Mouse (Mus musculus) bone marrow macrophage, adult 2 months (primary cell): Measurements from ENCODE around the gene Car4. TPM values are rescaled to one million over a fixed set of nuclear protein-coding genes. Genes with fewer than 3 reads are reported as not detected.

Experiments
- H3K27ac ChIP-seq: 2 replicates; pipeline ENCODE4 v1.5.1; 2012; ENCODE audit warnings: low read depth, low read length; ENCODE audit not compliant: insufficient read depth
- H3K4me1 ChIP-seq: 2 replicates; pipeline ENCODE4 v1.6.1; 2012; ENCODE audit warnings: low read length; ENCODE audit not compliant: control insufficient read depth, insufficient read depth
- H3K4me3 ChIP-seq: 2 replicates; pipeline ENCODE4 v1.5.1; 2012; ENCODE audit warnings: mild to moderate bottlenecking, low read length, moderate library complexity; ENCODE audit not compliant: insufficient read depth
- CTCF ChIP-seq: IDR thresholded peaks from 2 replicates; pipeline ENCODE4 v1.5.1; 2012; ENCODE audit warnings: low read depth, mild to moderate bottlenecking, low read length, moderate library complexity
- POLR2A ChIP-seq: IDR thresholded peaks from 2 replicates; pipeline ENCODE4 v1.6.1; 2012; ENCODE audit warnings: mild to moderate bottlenecking, low read depth, low read length, borderline replicate concordance
- polyA plus RNA-seq: library from polyadenylated mRNA; stranded (reverse); fragments of >200 nt; gene quantifications from 2 replicates; pipeline ENCODE4 v1.2.4, GENCODE M21; 2012; ENCODE audit not compliant: missing spikeins, insufficient read depth, insufficient read length

The Car4 gene
- polyA plus RNA-seq, 1 experiment, result not detected

DNA sequence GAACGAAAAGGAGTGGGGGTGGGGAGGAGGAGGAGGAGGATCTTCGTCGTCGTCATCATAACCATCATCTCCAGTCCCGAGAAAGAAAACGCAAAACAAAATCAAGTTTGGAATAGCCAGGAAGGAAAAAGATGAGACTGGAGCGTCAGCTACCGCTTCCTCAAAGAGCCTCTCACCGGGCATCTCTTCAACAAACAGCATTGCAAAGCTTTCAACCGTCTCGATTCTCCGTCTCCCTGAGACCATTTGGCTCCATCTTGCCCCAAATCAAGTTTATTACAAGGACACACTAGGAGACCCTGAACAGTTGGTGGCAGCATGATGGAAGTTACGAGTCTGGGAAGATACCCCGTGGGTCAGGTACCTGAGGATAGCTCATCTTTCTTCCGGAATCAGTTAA lies 415 bp upstream of the Car4 start:
- H3K27ac ChIP-seq, result no peak overlapping the region
- TF ChIP-seq POLR2A (no peak), CTCF (no peak)
- H3K4me1 ChIP-seq, result no peaks in the 10 kb centered on the region
- no peak overlapping the region for H3K4me3 ChIP-seq

DNA sequence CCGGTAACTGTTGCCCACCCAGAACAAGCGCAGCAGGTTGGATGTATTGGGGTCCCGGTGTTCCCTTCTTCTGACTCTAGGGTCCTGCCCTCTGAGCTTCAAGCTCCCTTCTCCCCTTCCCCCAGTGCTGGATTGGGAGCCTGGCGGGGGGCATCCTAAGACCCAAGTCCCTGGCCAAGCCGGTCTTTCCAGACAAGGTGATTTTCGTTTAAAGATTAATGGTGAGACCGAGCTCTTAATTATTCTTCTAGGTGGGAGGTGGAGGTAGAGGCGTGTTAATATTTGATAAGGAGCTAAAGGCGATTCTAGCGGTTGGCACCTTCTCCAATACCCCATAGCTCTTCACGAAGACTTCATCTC lies 665 bp downstream of the Car4 start:
- Histone ChIP-seq H3K4me3 (no peak overlapping the region), H3K27ac (no peak overlapping the region), H3K4me1 (no peaks in the 10 kb centered on the region)
- no peak for TF ChIP-seq POLR2A
- TF ChIP-seq CTCF, result no peak

DNA sequence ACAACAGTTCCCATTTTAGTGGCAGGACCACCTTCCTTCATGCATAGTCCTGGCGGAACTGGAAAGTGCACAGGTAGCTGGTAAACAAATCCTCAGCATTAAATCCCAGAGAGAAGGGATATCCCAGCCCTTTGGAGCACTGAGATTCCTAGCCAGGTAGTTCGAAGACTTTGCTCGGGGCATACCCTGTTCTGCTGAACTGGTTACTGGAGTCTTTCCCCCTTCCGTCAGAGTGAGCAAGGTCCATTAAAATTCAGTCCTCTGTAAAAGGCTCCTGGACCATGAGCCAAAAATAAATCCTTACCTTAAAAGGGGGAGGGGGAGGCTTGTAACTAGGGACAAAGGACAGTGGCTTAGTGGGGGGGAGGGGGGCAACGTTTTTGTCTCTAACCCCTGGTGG lies 1.6 kb downstream of the Car4 start:
- H3K4me3 ChIP-seq, result no peak overlapping the region
- no peak overlapping the region for H3K27ac ChIP-seq
- TF ChIP-seq POLR2A (no peak), CTCF (no peak)
- H3K4me1 ChIP-seq, result no peaks in the 10 kb centered on the region

DNA sequence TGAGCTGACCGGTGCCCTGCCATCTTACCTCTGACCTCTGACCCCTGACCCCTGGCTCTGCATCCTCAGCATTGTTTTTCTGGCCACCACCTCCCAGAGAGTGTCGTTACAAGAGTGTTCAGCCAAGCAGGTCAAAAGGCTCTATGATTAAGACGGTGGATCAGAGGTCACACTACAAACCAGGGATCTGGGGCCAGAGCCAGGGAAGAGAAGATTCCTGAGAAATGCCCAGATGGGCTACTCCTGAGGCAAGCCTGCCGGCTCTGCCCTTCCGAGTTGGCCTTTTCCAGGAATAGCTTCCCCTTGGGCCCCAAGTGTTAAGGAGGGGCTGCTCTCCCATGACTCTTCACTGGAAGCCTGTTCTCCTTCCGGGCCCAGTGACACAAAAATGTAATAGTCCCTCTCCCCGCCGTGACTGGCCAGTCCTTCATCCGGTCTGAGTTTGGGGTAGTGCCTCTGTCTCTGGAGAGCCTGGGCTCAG lies 2.2 kb downstream of the Car4 start:
- Histone ChIP-seq H3K27ac (no peak overlapping the region), H3K4me1 (no peaks in the 10 kb centered on the region), H3K4me3 (no peak overlapping the region)
- TF ChIP-seq POLR2A, result no peak
- TF ChIP-seq CTCF, result no peak

DNA sequence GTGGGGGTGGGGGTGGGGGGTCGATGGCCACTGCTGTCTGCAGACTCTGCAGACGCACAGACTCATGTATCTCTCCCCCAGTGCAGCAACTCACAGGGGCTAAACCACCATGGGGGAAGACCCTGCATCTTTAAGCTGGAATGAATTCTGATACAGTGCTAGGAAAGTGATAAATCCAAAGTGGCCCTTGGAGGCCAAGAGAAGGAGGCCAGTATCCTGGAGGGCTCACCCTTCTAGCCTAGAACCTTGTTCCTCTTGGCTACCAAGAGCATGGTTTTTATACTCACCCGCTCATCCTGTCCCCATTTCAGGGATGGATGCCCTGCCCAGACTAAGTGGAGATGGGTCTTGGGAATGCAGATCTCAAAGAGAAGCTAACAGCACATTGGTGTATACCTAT lies 2.7 kb downstream of the Car4 start:
- no peak overlapping the region for H3K4me3 ChIP-seq
- TF ChIP-seq POLR2A, result no peak
- no peak for TF ChIP-seq CTCF
- no peak overlapping the region for H3K27ac ChIP-seq
- no peaks in the 10 kb centered on the region for H3K4me1 ChIP-seq

DNA sequence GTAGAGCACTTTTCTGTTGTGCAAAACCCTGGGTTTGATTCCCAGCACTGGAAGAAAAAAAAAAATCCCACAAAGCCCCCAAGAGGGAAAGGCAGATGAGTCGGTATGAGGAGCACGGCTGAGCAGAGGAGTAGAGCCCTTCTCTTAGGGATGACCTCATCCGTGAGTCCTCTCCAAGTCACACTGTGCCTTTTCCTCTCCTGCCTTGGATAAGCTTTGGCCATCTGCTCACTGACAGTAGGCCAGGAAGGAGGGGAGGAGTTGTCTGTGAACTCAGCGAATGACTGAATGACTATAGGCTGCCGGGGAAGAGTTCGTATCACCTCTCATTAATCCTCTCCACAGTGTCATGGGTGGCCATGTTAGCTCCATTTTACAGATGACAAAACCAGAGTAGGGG lies 3.2 kb downstream of the Car4 start:
- H3K4me1 ChIP-seq, result no peaks in the 10 kb centered on the region
- H3K27ac ChIP-seq, result no peak overlapping the region
- H3K4me3 ChIP-seq, result no peak overlapping the region
- TF ChIP-seq POLR2A, result no peak

DNA sequence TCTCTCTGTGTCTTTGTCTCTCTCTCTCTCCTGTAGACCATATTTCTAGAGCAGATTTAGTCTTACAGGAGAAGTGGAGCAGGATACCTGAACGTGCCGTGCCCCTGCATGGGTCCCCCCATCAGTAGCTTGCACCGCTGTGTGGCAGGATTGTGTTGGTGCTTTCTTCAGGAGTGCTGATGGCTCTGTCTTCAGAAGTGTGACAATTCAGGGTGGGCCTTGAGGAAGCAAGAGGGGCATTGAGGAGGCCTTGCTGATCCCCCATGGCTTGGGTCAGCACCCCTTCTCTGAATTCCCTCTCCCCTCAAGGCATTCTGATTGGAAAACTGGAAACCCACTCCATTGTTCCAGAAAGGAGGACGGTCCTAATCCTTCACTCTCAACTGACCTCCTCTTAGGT lies 4.0 kb downstream of the Car4 start:
- Histone ChIP-seq H3K4me1 (no peaks in the 10 kb centered on the region), H3K27ac (no peak overlapping the region), H3K4me3 (no peak overlapping the region)
- TF ChIP-seq POLR2A (no peak), CTCF (no peak)

DNA sequence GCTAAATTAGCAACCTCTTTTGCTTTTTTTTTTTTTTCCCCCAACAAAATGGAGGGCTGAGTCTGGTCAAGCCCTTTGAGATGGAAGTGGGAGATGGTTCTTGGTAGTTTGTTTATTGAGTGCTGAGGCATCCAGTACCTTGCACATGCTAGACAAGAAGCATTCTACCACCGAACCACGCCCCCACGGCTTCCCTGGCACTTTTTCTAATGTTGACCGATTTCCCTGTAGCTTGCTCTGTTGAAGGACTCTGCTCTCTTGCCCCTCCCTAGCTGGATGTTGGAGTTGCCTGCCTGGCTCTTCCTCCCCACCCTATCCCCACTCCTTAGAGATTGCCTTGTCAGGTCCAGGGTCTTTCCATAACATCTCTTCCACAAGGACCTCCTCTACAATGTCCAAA lies 5.0 kb downstream of the Car4 start:
- TF ChIP-seq POLR2A (no peak), CTCF (no peak)
- Histone ChIP-seq H3K4me3 (no peak overlapping the region), H3K4me1 (no peaks in the 10 kb centered on the region; the same call in 1 of the 2 replicates), H3K27ac (no peak overlapping the region)

DNA sequence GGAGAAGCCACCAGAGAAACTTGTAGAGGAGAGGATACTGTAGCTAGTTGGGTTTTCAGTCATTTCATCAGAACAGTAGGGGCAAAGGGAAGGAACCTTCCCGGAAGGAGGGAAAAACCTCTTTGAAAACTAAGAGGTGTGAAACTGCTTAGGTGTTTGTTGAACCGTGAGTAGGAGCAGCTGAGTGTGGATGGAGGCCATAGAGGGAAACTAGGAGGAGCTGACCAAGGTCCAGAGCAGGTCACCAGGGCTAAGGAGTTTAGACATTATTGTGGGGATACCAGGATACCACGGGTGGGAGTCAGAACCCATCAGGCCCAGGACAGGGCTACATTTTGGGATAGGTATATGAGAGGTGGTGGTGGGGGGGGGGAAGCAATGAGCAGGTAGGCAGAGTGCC lies 6.0 kb downstream of the Car4 start:
- TF ChIP-seq CTCF (no peak), POLR2A (no peak)
- H3K4me1 ChIP-seq, result no peaks in the 10 kb centered on the region; the same call in 1 of the 2 replicates
- H3K27ac ChIP-seq, result no peak overlapping the region
- H3K4me3 ChIP-seq, result no peak overlapping the region

DNA sequence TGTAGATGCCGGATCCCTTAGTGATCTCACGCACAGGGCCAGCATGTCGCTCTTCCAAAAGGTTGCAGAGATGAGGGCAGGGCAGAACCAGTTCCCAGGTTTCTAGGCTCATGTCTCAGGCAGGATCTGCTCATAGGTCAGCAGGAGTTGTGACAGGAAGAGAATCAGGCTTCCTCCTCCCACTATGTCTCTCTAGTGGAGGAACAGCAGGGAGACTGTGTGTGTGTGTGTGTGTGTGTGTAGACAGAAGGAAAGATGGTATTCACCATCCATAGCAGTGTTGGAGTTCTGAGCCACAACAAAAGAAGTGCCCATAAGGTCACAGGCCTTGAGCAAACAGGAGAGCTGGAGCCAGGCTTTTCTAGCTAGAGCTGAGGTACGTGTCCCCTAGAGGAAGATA lies 9.1 kb downstream of the Car4 start:
- TF ChIP-seq POLR2A (no peak), CTCF (no peak)
- no peak overlapping the region for H3K27ac ChIP-seq
- no peak overlapping the region for H3K4me3 ChIP-seq
- H3K4me1 ChIP-seq, result no peaks in the 10 kb centered on the region; the same call in 1 of the 2 replicates

DNA sequence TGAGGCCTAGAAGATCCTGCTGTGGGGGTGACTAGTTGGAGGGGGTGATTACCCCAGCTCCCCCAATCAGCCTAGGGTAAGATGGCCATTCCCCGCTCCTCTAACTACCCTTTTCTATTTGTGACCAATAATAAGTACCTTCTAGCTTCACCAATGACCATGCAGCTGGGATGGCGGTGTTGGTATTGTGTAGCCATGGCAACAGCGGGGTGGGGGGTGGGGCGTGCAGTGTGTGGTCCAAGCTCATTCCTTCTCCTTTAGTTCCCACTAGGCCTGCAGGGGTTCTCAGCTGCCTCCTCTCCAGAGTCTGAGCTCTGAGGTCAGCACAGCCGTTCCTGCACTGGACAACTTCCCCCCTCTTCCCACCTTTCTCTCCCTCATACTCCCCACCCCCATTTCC lies 9.5 kb downstream of the Car4 start:
- H3K27ac ChIP-seq, result no peak overlapping the region
- peaks cover 2% of the 10 kb centered on the region for H3K4me1 ChIP-seq
- H3K4me3 ChIP-seq, result no peak overlapping the region
- TF ChIP-seq POLR2A (no peak), CTCF (no peak)
